Mouse (Mus musculus): ENCODE measurements around the gene Nfix.

Nfix gene

DNA sequence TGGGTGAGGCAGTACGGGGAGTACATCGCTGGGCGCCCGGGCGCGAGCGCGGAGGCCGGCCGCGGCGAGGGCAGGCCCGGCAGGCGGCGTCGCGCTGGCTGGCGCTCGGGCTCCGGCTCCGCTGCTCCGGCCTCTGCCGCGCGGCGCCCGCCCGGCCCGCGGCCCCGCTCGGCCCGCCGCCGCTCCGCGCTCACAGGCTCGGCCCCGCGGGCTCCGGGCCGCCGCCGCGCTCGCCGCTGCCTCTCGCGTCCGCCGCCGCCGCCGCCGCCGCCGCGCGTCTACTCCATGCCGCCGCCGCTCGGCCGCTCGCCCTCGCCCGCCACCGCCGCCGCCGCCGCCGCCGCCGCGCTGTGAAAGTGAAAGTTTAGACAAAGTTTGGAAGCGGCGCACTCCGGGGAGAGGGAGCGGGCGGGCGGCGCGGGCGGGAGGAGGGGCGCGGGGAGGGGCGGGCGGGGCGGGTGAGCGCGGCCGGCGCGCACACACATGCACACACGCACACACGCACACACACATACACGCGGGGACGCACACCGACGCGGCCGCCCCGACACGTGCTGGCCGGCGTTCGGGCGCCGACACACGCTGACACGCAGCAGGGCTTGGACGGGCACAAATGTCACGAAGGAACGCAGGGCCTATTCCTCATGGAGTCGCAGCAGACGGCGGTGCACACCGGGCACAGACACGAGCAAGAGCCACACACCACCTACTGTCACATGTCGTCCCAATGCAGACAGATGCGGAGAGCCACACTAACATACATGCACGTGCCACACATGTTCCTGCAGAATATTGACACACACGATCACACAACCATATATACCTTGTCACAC lies at the start of gene Nfix:
Gene Nfix (minus strand): TSS at position 346 of the 833 bp plus-strand sequence.
- DNase-seq (ENCODE audit: low spot score in 2 of 2), result peak in 1 of 2 experiments; percentile 65

DNA sequence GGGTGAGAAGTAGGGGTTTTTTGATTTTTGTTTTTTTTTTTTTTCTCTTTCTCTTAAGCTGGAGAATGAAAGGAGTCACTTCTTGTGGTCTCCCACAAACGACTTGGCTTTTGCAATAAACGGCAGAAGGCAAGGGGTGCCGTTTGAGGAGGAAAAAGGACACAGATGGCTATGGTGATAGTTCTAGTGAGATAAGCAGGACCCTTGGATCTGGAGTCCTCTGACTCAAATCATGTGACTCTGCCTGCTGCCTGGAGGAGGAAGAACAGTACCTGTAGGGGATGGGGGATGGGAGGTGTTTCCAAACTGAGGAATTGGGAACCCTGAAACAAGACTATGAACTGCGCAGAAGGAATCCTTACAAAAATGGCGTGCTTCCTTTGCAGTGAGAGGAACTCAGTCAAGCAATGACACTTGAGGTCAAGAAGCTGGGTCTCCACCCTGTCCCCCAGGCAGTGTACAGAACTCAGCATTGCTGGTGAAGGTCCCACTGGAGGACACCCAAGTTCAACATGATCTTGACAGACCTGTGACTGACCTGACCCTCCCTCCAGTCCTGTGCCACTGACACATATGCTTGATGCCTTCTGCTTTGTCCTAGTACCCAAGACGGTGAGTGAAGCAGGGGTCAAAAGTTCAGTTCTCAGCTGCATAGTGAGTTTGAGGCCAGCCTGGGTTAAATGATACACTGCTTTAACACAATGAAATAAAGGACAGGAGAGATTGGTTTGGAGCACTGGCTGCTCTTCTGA lies 47.7 kb upstream of the Nfix start:
- DNase-seq (ENCODE audit: low spot score in 2 of 2), result no peak

DNA sequence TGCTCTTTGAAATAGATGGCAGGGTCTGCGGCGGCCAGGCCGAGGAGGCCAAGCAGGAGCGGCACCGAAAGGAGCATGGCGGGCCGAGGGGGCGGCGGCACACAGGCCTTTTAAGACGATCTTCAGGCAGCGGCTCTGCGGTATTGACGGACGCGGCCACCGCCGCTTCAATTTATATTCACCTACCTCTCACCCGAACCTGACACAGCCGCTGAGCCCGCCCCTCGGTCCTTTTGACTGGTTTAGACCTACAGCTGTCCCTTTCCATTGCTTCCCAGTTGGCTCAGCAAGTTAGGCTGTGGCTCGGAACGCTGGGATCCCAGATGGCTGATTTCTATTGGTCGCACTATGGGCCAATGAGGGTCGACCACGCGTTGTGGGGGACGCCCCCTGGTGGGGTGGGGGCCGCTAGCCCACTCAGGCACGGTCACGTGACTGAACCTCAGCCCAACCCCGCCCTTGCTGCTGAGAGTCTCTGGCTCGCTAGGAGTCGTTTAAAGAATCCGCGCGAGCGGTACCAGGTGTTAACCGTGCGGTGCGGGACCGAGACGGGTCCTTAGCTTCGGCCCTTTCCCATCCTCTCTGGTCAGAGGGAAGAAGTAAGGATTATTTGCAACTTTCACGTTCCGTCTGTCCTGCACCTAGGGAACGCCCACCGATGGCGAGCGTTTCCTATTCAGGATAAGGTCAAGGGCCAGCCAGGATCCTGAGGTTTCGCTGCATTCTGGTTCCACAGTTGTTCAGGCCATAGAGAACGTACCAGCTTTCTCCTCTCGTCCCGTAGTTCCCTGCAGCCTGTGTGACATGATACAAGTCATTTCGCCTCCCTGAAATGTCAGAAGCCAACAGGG lies 46.8 kb upstream of the Nfix start, which contains the start of gene Calr:
Gene Calr (minus strand): TSS at position 213 of the 851 bp plus-strand sequence.
- peak; percentile 98 to 99 for DNase-seq (ENCODE audit: low spot score in 2 of 2)

DNA sequence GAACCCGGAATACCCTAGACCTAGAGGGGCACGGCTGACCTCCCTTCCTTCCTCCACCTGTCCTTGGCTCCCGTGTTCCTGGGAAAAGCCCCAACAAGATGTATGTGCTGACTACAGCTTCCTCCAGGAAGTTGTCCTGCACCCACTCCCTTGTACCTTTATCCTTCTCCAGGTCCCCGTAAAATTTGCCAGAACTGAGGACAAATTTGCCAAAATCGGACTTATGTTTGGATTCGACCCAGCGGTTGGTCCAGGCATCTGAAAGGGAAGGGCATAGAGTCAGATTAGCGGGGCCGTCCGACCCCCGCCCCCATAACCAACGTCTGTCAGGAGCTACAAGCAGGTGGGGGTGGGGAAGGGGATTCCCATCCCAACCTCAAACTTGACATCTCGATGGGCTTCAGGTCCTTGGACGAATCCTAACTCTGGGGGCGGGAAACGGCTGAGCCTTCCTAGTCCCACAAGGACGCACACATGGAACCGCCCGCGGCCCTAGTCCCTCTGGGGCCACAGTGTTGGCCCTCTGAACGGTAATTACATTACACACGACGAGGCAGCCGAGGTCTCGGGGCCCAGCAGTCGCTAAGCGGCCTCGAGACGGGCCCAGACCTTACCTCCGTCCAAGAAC lies 46.1 kb upstream of the Nfix start:
- no peak for DNase-seq (ENCODE audit: low spot score in 2 of 2)

DNA sequence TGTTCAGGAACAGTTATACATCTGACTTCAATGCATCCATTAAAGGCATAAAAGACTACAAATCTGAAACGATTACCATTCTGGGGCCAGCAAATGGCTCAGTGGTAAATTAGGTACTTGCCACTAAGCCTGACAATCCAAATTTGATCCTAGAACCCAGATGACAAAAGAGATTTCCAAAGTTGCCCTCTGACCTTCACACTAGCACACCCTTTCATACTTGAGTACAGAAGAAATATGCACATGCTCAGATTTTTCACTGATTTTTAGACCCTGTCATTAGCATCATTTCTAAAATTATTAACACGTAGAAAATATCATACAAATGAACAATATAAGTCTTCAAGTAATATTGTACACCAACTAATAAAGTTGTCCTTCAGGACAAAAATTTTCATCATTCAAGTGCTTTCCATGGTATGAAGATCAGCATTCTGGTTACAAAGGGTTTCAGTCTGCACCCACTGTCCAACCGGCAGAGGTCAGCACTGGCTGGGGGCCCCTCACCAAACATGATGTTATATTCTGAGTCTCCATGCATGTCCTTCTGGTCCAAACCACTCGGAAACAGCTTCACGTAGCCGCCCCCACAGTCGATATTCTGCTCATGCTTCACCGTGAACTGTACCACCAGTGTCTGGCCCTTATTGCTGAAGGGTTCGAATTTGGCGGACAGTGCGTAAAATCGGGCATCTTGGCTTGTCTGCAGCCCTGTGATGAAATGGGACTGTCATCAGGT lies 45.4 kb upstream of the Nfix start:
- DNase-seq (ENCODE audit: low spot score in 2 of 2), result peak in 1 of 2 experiments; percentile 64

DNA sequence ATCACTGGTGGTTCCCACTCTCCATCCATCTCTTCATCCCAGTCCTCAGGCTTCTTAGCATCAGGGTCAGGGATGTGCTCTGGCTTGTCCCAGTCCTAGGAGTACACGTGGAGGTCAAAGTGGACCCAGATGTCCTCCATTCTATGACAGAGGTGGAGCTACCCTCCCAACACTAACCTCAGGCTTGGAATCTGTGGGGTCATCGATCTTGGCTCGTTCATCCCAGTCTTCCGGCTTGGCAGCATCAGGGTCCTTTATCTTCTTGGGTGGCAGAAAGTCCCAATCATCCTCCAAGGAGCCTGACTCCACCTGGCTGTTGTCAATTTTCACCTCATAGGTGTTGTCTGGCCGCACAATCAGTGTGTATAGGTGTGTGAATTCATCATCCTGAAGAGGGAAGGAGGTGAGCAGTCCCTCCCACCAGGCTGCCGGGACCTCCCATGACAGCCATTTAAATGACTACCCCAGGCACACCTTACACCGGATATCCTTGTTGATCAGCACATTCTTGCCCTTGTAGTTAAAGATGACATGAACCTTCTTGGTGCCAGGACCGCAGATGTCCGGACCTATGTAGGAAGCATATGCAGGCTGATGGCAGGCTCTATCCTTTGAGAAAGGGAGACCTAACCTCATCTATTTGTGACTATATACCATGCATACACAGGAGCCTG lies 44.4 kb upstream of the Nfix start:
- no peak for DNase-seq (ENCODE audit: low spot score in 2 of 2)

DNA sequence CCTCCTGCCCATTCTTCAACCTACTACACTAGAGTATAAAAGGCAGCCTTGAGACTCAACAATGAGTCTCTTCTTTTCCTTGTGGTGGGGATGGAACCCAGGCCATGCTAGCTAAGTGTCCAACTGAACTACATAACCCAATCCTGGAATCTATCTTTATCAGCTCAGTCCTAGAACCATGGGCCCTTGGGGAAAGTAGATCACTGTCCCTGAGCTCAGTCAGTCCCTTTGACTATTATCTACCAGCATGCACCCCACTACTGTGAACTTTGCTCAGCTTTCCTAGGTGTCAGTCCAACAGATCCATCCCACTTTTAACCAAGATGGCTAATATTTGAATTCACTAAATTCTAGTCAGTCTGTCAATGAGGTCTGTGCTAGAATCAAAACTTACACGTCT lies 41.4 kb upstream of the Nfix start:
- no peak for DNase-seq (ENCODE audit: low spot score in 2 of 2)

DNA sequence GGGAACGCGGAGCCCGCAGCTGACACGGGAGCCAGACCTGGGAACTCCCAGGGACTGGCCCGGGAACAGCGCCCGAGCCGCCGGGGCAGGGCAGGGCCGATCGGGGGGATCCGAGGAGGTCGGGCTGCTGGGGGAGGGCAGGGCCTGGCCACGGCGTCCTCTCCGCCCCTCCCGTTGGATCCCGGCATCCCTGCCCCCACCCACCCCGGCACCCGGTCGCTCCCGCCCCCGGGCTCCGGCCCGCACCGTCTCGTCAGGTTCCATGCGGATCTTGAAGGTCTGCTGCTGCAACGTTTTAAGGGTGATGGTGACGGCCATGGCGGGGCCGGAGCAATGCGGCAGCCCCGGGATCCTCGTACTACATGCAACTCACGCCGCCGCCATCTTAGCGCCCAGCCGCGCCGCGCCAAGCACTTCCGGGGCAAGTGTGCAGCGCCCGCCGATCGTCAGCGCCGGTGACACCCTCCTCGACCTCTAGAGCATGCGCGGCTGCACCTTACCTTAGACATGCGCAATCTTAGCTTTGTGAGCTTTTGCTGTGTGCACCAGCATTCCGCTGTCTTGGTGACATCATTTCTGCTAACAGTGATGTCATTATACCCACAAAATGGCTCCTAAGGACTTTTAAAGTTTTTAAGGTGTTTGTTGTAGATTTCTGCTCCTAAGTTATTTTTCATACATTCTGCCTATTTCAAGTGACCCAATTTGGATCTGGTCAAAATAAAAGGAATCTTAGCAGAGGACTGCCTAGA lies 40.3 kb upstream of the Nfix start, which contains the start of gene Rad23a:
Gene Rad23a (minus strand): TSS at position 418 of the 752 bp plus-strand sequence.
- DNase-seq (ENCODE audit: low spot score in 2 of 2), result peak; percentile 82 to 90

DNA sequence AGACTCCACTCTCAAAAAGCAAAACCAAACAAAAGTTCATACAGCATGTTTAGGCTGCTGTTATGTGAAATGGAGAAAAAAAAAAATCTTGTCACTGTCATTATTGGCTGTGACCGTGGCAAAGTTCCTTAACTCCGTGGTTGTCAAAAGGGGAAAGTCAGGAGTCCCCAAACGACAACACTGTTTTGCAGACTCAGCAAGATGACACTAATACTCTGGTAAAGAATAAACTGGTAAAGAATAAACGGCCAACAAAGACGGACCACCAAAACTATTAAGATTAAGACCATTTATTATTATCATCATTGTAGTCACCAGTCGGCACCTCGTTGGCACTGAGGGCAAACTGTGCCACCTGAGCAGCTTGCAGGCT lies 39.7 kb upstream of the Nfix start:
- no peak for DNase-seq (ENCODE audit: low spot score in 2 of 2)

DNA sequence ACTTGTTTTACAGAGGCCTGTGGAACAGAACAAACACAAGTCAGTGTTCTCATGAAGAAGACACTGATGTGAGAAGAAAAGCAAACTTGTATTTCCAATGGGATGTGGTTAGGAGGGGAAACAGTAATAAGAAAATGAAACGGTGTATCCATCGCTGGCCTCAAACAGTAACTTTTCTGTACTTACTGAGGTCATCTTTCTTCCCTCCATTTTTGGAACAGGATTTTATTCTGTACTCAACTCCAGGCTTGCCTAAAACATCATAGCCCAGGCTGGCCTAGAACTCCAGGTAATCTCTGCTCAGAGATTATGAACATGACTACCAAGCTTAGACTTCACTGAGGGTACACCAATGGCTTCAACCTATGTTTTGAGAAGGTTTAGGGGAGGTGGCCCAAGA lies 39.3 kb upstream of the Nfix start:
- no peak for DNase-seq (ENCODE audit: low spot score in 2 of 2)

DNA sequence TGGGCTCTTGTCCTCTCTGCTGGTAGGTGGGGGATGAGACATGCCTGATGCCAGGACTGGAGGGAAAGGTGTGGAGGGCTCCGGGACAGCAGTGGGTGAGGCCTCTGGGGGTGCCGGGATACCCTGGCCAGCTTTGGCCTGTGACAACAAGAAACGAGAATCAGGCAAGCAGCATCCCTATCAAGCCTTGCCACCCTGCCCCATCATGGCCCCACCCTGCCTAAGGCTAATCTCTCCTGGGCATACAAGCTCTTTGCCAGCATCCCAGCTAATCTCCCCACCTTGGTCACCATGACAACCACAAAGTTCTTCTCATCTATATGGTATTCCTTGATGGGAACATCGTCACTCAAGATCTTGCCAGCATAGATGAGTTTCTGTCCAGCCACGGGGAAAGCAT lies 38.4 kb upstream of the Nfix start:
- DNase-seq (ENCODE audit: low spot score in 2 of 2), result no peak

DNA sequence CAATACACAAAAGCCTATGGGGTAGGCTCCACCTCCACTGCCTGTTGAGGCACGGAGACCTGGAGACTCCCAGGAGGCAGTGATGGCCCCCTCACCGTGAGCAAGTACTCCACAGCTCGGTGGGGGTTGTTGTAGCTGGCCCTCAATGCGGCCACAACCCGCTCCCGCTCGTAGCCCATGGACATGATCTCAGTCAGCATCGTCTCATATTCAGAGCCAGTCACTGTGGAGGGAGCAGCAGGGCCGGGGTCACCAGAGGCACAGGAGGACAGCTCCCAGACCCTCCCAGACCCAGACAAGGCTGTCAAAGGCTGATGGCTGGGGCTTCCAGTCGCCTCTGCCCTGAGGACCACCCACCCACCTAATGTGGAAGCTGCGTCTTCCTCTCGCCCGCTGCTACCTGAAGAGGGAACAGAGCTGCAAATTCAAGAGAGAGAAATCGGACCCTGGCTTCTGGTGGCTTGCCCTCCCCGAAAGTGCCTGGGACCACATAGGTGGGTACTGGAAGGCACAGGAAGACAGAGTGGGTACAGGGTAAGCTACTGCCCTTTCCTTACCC lies 37.8 kb upstream of the Nfix start:
- no peak for DNase-seq (ENCODE audit: low spot score in 2 of 2)

DNA sequence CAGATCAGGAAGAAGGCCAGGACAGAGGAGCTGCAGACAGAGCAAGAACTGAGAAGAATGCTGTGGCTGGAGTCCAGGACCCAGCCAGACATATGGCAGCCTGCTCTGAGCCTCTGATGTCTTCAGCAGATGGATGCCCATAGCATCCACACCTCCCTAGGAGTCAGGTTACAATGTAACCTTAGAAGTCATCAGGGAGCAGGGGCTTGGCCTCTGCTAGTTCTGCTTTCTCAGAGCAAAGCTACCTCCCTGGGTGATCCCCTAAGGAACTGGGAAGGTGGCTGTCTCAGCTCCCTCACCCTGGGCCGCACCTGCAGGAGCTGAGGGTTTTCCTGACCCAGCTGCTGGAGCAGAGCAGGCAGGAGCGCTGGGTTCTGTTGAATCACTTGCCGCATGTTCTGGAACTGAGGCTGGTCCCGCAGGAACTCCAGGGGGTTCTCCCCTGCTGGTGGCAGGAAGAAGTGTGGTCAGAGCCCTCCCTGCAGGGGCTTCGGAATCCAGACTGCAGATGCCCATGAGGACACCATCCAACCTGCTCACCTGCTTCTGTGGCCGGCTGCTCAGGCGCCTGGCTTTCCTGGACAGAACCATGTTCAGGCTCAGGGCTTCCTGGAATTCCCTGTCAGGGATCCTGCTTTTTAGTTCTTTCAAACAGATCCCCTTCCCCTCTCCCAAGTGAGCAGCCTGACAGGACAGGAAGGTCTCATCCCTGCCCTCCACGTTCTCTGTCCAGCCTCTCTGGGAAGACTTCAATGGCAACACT lies 37.2 kb upstream of the Nfix start:
- no peak for DNase-seq (ENCODE audit: low spot score in 2 of 2)

DNA sequence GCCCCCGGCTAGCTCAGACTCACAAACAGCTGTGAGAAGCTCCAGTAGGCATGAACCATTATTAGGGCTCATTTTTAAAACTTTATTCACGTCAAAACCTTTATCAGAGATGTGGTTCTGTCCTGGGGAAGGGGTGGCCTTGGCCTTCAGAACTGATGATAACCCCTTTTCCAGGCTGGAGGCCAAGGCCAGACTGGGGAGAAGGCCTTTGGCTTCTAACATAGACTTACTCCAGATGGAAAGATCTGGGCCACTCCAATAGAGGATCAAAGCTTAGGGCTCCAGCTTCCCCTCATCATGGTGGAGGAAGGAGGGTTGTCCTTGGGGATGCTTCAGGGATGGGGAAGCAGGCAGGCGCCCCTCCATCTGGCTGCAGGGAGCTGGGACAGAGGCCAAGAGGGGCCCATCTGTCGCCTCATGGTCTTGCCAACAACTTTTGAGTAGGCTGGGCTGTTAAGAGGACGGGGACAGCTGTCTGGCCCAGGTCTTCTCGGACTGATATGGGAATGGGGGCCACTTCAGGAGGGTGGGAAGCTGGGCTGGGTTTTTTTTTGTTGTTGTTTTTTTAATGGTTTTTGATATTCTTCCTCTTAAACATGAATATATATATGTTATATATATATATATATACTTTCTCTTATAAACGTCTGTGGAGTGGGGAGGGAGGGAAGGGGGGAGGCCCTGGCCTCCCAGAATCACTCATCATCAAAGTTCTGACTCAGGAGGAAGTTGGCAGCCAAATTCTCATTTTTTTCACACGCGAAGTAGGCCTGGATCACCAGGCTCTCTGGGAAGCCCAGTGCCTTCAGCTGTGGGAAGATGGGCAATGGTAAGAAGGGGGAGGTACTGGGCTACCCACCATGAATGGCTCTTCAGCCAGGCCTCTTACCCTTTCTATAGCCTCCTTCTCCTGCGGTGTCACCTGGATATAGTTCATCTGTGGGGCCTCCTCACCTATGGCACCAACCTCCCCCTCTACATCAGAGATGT lies 35.0 kb upstream of the Nfix start:
- DNase-seq (ENCODE audit: low spot score in 2 of 2), result peak; percentile 68 to 94

DNA sequence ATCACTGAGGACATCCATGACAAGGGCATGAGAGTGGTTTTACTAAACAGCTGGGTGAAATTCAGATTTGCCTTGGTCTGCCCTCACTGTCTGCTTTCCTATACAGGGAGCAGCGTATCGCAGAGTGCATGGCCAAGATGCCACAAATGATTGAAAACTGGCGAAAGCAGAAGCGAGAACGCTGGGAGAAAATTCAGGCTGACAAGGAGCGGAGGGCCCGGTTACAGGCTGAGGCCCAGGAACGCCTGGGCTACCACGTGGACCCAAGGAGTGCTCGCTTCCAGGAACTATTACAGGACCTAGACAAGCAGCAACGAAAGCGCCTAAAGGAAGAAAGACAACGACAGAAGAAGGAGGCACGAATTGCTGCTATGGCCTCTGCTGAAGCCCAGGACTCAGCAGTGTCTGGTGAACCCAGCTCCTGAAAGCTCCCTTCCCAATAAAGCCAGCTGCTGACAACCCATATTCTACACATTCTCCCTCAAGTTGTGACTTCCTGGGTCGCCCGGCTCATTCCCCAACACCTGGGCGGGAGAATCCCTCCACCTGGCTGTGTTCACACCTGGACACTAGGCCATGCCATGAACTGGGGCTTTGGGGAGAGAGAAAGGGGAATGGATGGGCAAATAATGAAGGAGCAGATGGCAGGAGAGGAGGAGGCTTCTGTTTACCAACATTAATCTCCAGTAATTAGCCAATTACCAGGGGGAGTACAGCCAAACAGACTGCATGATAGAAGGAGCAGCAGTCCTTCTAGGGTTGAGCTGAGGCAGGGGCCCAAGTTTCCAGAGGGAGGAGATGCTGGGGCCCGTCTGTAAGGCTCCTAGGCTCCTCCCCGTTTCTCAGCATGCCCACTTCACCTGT lies 34.1 kb upstream of the Nfix start:
- DNase-seq (ENCODE audit: low spot score in 2 of 2), result no peak
